Mouse (Mus musculus): ENCODE data around the gene Wdr25. TPM values are rescaled to one million over a fixed set of nuclear protein-coding genes. Genes with fewer than 3 reads are reported as not detected.

Gene Wdr25
- polyA plus RNA-seq, 1 experiment from 2014 or later = 7.5 TPM

DNA sequence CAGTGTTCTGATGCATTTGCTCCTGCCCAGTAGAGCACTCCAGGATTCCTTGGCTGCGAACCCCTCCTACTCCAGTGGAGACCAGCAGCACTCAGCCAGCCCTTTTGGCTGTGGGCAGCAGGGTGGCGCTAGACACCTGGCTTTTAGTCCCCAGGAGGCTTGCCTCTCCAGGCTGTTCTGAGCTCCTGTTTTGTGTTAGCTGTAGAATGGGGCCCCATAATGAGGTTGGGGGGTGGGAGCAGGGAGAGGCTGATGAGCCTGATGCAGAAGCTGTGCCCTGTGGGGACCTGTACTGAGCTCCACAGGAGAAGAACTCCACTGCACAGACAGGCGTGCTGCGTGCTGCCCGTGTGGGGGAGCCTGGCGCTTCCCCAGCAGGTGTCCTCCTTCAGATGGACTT lies 60.4 kb downstream of the Wdr25 start:
- DNase-seq (ENCODE audit: low read depth, low spot score) = no peak
- H3K27me3 ChIP-seq = no peaks in the 10 kb centered on the region
- in situ Hi-C loops (cut with MboI; ENCODE audit: low pct_unique_long_range_greater_than_20kb) = no loop called here
- no peak for TF ChIP-seq CTCF (IDR thresholded peaks at IDR 0.05)
- CTCF ChIA-PET = interaction anchor here (0.8 to 1.2 kb wide), 3 partner anchors 7 to 12 kb away, joined by 3 to 4 read pairs (median 3); no protein-coding TSS in a partner anchor
- POLR2A ChIA-PET = no interaction called here
- ATAC-seq = no peak

DNA sequence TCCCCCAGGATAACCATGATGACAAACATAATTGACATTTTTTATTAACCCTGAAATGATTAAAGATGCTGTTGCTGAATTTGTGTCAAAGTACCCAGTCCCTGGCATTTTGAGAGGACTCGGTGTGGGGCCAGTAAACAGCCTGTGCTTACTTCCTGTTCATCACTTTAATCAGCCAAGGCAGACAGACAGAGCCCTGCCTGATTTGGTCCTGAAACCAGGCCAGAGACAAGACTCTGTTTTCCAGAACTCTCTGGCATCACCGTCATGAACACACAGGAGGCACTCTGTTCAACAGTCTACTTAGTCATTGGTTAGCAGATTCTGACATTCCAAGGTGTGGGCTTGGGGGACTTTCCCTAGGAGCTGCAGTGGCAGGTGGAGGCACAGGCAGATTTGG lies 61.0 kb downstream of the Wdr25 start:
- POLR2A ChIA-PET = no interaction called here
- in situ Hi-C loops (cut with MboI; ENCODE audit: low pct_unique_long_range_greater_than_20kb) = no loop called here
- TF ChIP-seq CTCF (IDR thresholded peaks at IDR 0.05) = no peak
- CTCF ChIA-PET = no interaction called here
- H3K27me3 ChIP-seq = no peaks in the 10 kb centered on the region
- no peak for DNase-seq (ENCODE audit: low read depth, low spot score)
- ATAC-seq = no peak

DNA sequence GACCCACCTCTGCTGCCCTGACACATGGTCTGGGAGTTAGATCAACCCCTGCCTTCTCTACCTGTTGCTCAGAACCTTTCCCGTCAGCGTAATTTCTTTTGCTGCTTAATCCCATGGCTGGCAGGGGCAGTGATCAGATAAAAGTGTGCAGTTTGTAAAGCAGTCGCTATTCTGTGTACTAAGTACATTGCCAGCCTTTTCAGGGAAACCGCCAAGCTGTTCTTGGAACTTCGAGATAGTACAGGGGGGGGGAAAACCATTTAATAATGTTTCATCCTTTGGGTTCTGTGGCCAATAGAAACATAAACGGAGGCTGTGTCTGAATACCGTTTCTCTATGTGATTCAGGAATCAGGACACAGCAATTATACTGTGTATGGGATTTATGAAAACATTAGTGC lies 65.1 kb downstream of the Wdr25 start:
- no peak for TF ChIP-seq CTCF (IDR thresholded peaks at IDR 0.05)
- ATAC-seq (no peak), DNase-seq (ENCODE audit: low read depth, low spot score) (no peak)
- CTCF ChIA-PET = no interaction called here
- H3K27me3 ChIP-seq = no peaks in the 10 kb centered on the region
- in situ Hi-C loops (cut with MboI; ENCODE audit: low pct_unique_long_range_greater_than_20kb) = no loop called here
- POLR2A ChIA-PET = no interaction called here

DNA sequence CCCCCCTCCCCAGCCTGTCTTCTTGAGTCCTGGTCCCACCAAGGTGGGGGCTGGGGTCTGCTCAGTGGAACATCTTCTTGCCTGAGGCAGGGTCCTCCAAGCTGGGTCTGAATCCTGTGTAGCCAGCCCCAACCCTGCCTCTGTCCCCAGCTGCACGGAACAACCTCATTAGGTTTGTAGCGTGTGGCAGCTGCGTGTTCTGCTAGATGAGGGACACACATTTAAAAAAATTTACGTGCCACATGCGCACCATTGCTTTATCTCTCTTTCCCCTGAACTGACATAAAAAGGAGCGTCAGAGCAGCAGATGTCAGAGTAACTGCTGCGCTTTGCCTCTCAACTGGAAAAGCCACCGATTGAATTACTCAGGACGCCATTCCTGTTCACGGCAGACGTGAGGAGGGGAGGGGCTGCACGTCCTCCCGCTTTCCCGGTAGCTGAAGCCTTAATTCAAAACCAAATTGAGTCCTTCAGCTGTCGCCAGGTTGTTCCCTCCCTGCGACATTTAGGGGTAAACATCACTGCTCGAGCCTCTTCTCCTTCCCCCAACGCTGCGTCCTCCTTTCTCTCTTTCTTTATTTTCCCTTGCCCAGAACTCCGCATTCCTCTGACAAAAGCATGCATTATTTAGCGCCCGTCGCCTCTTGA lies 65.7 kb downstream of the Wdr25 start:
- DNase-seq (ENCODE audit: low read depth, low spot score) (no peak), ATAC-seq (no peak)
- no peaks in the 10 kb centered on the region for H3K27me3 ChIP-seq
- in situ Hi-C loops (cut with MboI; ENCODE audit: low pct_unique_long_range_greater_than_20kb) = no loop called here
- ChIA-PET POLR2A (interaction anchor here (0.6 kb wide), 1 partner anchor 148 kb away, joined by 3 read pairs; no protein-coding TSS in a partner anchor), CTCF (no interaction called here)
- TF ChIP-seq CTCF (IDR thresholded peaks at IDR 0.05) = no peak

DNA sequence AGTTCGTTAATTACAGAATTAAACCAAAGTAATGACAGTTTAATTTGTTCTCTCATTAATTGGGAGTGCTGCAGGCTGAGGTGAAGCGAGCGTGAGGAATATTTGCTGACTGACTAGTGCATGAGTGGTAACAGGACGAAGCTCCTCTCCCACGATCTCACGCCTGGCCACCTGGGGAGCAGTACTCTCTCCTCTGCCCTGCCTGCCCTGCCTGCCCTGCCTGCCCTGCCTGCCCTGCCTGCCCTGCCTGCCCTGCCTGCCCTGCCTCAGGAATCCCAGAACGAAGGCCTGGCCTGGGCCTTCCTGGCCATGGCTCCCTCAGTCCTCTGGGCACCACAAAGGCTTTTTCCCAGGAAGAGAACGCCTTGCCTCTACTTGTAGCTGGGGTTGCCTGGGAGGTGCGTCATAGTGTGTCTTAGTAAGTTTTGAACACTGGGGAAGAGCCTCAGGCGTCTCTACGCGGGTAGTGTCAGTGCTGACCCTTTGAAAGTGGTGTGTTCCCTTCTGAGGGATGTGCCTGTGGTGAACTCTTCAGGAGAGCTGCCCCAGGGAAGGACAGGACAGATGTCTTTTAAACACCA lies 66.3 kb downstream of the Wdr25 start:
- no peak for ATAC-seq
- no peak for DNase-seq (ENCODE audit: low read depth, low spot score)
- ChIA-PET CTCF (no interaction called here), POLR2A (interaction anchor here (0.6 kb wide), 1 partner anchor 148 kb away, joined by 3 read pairs; no protein-coding TSS in a partner anchor)
- no peaks in the 10 kb centered on the region for H3K27me3 ChIP-seq
- no peak for TF ChIP-seq CTCF (IDR thresholded peaks at IDR 0.05)
- in situ Hi-C loops (cut with MboI; ENCODE audit: low pct_unique_long_range_greater_than_20kb) = no loop called here

DNA sequence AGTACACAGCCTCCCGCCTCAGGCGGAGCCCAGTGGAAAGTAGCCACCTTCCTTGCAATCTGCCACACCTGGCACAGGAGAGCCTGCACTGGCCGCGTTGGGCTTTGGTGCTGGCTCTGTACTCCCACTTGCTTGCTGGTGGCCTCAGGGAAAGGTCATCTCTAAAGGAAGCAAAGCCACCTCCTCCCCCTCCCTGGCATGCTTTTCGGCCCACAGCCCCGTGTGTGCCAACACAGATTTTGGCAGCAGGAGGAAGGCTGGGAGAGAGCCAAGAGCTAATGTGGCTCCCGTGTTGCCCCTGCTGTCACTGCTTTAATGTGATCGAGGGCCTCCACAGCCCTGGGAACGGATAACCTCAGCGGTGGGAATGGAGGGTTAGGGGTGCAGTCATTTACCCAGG lies 66.8 kb downstream of the Wdr25 start:
- TF ChIP-seq CTCF (IDR thresholded peaks at IDR 0.05) = no peak
- POLR2A ChIA-PET = no interaction called here
- in situ Hi-C loops (cut with MboI; ENCODE audit: low pct_unique_long_range_greater_than_20kb) = no loop called here
- H3K27me3 ChIP-seq = no peaks in the 10 kb centered on the region
- CTCF ChIA-PET = no interaction called here
- no peak for ATAC-seq
- no peak for DNase-seq (ENCODE audit: low read depth, low spot score)

DNA sequence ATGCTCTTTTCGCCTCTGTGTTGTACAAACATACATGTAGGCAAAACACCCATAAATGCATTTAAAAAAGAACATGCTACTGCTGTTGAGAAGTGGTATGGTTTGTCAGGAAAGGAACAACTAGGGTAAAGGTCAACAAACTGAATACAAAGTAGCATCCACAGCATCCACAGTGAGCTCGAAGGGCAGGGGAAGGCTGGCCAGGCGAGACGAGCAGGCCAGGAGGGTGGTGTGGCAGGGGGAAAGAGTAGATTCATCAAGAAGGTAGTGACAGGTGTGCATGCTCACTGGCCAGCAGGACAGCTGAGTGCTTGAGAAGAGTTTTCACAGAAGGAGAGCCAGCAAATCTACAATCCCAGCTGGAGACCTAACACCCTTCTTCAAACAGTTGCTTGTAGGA lies 74.2 kb downstream of the Wdr25 start:
- no peak for ATAC-seq
- CTCF ChIA-PET = no interaction called here
- TF ChIP-seq CTCF (IDR thresholded peaks at IDR 0.05) = no peak
- POLR2A ChIA-PET = no interaction called here
- in situ Hi-C loops (cut with MboI; ENCODE audit: low pct_unique_long_range_greater_than_20kb) = no loop called here
- DNase-seq (ENCODE audit: low read depth, low spot score) = no peak
- H3K27me3 ChIP-seq = no peaks in the 10 kb centered on the region

DNA sequence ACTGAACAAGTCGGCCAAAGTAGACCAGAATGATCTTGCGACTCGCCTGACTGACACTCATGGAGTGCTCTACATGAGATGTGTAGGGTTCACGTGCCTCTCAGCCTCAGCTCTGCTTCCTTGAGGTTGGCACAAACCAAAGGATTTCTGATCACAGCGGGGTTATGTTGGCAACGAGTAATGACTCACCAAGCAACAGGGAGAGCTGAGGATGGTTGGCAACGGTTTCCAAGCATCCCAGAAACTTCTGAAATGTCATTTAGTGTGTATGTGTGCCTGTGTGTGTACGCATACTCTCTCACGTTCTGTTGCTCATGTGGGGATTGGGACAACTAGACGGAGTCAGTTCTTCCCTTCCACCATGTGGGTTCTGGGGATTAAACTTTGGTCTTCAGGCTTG lies 74.6 kb downstream of the Wdr25 start:
- ChIA-PET POLR2A (no interaction called here), CTCF (no interaction called here)
- ATAC-seq (no peak), DNase-seq (ENCODE audit: low read depth, low spot score) (no peak)
- H3K27me3 ChIP-seq = no peaks in the 10 kb centered on the region
- in situ Hi-C loops (cut with MboI; ENCODE audit: low pct_unique_long_range_greater_than_20kb) = no loop called here
- TF ChIP-seq CTCF (IDR thresholded peaks at IDR 0.05) = no peak

DNA sequence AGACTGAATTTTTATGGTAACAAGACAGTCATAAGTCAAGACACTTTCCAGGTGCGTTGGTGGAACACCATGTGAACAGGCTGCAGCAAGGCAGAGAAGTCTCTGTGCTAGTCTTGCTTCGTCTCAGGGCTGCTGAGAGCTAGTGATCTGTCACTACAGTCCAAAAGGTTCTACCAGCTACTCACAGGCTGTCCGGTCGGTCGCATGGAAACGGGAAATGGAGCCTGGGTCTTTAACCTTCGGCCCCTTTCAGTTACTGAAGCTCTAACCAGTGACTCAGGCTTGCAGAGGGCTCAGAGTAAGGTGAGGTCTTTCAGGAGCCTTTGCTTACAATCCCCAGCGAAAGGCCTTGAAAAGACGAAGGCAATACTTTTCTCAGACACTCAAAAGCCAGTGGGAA lies 78.0 kb downstream of the Wdr25 start:
- DNase-seq (ENCODE audit: low read depth, low spot score) = no peak
- CTCF ChIA-PET = no interaction called here

DNA sequence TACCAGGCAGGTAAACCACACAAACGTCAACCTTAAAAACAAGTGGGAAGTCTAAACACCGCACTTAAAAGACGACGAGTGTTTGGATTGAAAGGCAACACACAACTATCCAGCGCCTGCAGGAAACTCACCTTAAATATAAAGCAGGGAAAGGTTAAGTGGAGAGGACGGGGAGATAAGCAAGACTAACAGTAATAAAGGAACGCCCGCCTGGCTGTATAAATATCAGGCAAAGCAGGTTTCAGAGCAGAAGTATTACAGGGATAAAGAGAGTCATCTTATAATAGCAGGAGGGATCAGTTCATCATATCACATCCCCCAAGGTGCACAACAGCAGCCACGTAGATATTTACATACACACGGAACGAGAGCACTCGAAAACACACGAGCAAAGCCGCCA lies 78.8 kb downstream of the Wdr25 start:
- ChIA-PET POLR2A (no interaction called here), CTCF (no interaction called here)
- TF ChIP-seq CTCF (IDR thresholded peaks at IDR 0.05) = no peak
- ATAC-seq (no peak), DNase-seq (ENCODE audit: low read depth, low spot score) (no peak)
- in situ Hi-C loops (cut with MboI; ENCODE audit: low pct_unique_long_range_greater_than_20kb) = no loop called here
- no peaks in the 10 kb centered on the region for H3K27me3 ChIP-seq

More for the DNA sequence above, 78.0 kb downstream of the Wdr25 start:
- no peak for TF ChIP-seq CTCF (IDR thresholded peaks at IDR 0.05)
- POLR2A ChIA-PET = no interaction called here
- H3K27me3 ChIP-seq = no peaks in the 10 kb centered on the region
- in situ Hi-C loops (cut with MboI; ENCODE audit: low pct_unique_long_range_greater_than_20kb) = no loop called here
- ATAC-seq = no peak

DNA sequence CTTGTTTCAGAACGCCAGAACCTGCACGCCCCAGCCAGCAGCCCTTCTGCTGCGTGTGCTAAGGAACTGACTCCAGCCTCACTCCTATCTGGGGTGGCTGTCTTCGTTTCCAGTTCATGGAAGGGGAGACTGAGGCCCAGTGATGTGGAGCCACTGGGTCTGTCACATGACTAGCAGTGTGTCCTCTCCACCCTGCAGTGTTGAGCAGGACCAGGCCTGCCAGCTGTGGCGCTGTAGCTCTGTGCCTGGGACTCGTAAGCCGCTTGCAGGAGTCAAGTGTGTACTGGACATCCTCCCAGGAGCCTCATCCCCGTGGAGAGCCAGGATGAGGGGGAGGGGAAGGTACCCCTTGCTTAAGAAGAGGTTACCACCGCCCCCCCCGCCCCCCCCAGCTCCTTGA lies 86.5 kb downstream of the Wdr25 start:
- DNase-seq (ENCODE audit: low read depth, low spot score) = no peak
- H3K27me3 ChIP-seq = no peaks in the 10 kb centered on the region
- in situ Hi-C loops (cut with MboI; ENCODE audit: low pct_unique_long_range_greater_than_20kb) = no loop called here
- TF ChIP-seq CTCF (IDR thresholded peaks at IDR 0.05) = no peak
- CTCF ChIA-PET = no interaction called here
- ATAC-seq = no peak
- POLR2A ChIA-PET = no interaction called here

Measured in Patski (cell line).